ENCODE assay signal across 8 mouse cellular contexts in the genomic region with DNA sequence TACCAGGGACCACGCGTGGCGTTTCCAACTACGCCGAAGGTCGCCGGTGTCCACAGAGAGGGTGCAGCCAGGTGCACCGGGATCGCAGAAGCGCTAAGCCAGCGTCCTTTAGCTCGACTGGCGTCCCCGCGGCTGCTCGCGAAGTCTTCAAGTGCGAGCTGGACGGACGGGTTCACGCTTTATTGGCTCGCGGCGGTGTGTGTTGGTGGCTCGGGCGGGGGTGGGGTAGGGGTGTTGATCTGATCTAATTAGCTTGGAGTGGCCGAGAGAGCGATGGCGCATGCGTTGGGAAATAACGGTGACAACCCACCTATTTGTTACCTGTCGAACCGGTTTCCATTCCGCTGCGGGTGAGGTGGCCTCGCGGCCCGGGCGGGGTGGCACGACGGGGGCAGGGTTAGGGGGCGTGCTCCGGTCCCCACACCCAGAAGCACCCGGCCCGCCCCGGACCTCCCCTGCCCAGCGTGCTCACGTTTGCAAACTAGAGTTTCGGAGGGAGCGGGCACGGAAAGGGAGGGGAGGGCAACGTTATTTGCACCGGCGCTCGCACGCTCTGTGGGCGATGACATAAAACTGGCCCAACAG. TPM values are rescaled to one million over a fixed set of nuclear protein-coding genes. Genes with fewer than 3 reads are reported as not detected.
DNase-seq lines count a peak whose midpoint lies in the region; ATAC-seq and TF ChIP-seq lines count a peak whose summit lies in the region.

Gene Ovol1, minus strand, starts transcription at position 190 of the 585 bp plus-strand sequence.

- H3K4me3 ChIP-seq in heart, embryonic 14.5 days (ENCODE audit: control insufficient read depth in 1 of 2, insufficient read depth in 1 of 2, low read depth in 1 of 2, low read length in 2 of 2), result peak within 1 kb of the TSS; percentile 32 to 49
- peak within 1 kb of the TSS; percentile 43 for H3K4me3 ChIP-seq in embryonic facial prominence, embryonic 13.5 days
- H3K4me3 ChIP-seq in lung, adult 2 months (replicated peaks; ENCODE audit: extremely low read depth, low read depth, low read length), result peak within 1 kb of the TSS; percentile 47
- H3K4me3 ChIP-seq in small intestine, adult 2 months (ENCODE audit: low read depth, low read length), result peak within 1 kb of the TSS; percentile 89

- H3K36me3 ChIP-seq in heart, embryonic 14.5 days (ENCODE audit: control insufficient read depth, insufficient read depth, low read length), result no peaks in the 10 kb centered on the region
- no peaks in the 10 kb centered on the region for H3K36me3 ChIP-seq in embryonic facial prominence, embryonic 13.5 days
- H3K36me3 ChIP-seq in small intestine, adult 2 months (ENCODE audit: control insufficient read depth, insufficient read depth, low read length), result no peaks in the 10 kb centered on the region

- no peak within 1 kb of the TSS for H3K27ac ChIP-seq in heart, embryonic 14.5 days (replicated peaks in 1 of 2; ENCODE audit: control insufficient read depth in 1 of 2, insufficient read depth in 1 of 2, low read depth in 2 of 2, low read length in 2 of 2)
- peak within 1 kb of the TSS; percentile 64 for H3K27ac ChIP-seq in embryonic facial prominence, embryonic 13.5 days
- H3K27ac ChIP-seq in small intestine, adult 2 months (ENCODE audit: insufficient read depth, low read depth, low read length), result peak within 1 kb of the TSS; percentile 97

- TF ChIP-seq POLR2A in lung, adult 2 months (IDR thresholded peaks at IDR 0.05; ENCODE audit: borderline replicate concordance, extremely low read depth, low read depth, low read length), result peak; percentile 76; the same call in 1 of the 2 replicates
- TF ChIP-seq POLR2A in small intestine, adult 2 months (IDR thresholded peaks at IDR 0.05; ENCODE audit: low read depth, low read length), result peak; percentile 77; the same call in 1 of the 2 replicates

- 2% methylated on average over 57 of the region's 57 CpGs for WGBS in heart, embryonic 14.5 days
- 1% methylated on average over 57 of the region's 57 CpGs for WGBS in embryonic facial prominence, embryonic 13.5 days
- WGBS in lung, adult 2 months, result 2% methylated on average over 57 of the region's 57 CpGs
- 1% methylated on average over 57 of the region's 57 CpGs for WGBS in small intestine, adult 2 months

- no peak for TF ChIP-seq CTCF in lung, adult 2 months (IDR thresholded peaks at IDR 0.05; ENCODE audit: insufficient read depth, low read length)
- TF ChIP-seq CTCF in small intestine, adult 2 months (IDR thresholded peaks at IDR 0.05; ENCODE audit: extremely low read depth, insufficient read length, insufficient replicate concordance, low read depth, low read length), result no peak

- H3K9me3 ChIP-seq in heart, embryonic 14.5 days (ENCODE audit: control insufficient read depth, low read length), result no peaks in the 10 kb centered on the region
- H3K9me3 ChIP-seq in embryonic facial prominence, embryonic 13.5 days, result no peaks in the 10 kb centered on the region

- H3K4me2 ChIP-seq in heart, embryonic 14.5 days (ENCODE audit: low read length), result peak within 1 kb of the TSS; percentile 75
- peak within 1 kb of the TSS; percentile 68 for H3K4me2 ChIP-seq in embryonic facial prominence, embryonic 13.5 days

- no peak for ATAC-seq in heart, embryonic 14.5 days (ENCODE audit: insufficient number of reproducible peaks, insufficient read depth, low FRiP score, low read depth)
- ATAC-seq in embryonic facial prominence, embryonic 13.5 days (ENCODE audit: insufficient number of reproducible peaks, insufficient read depth, low FRiP score, low TSS enrichment, low read depth), result peak; percentile 56; the same call in 1 of the 2 replicates
- no peak for ATAC-seq in erythroid progenitor cell, adult 5-6 weeks (replicated peaks; ENCODE audit: low FRiP score, poor library complexity, severe bottlenecking)

- peaks cover 6 to 16% of the 10 kb centered on the region in 2 experiments for H3K4me1 ChIP-seq in heart, embryonic 14.5 days (ENCODE audit: control insufficient read depth in 2 of 2, insufficient read depth in 2 of 2, low read length in 2 of 2)
- peaks cover 15% of the 10 kb centered on the region for H3K4me1 ChIP-seq in embryonic facial prominence, embryonic 13.5 days
- 0 out of 2 replicates have a peak, but pooled peaks cover 4% of the 10 kb centered on the region for H3K4me1 ChIP-seq in lung, adult 2 months (ENCODE audit: control insufficient read depth, insufficient read depth, low read length)
- peaks cover 27% of the 10 kb centered on the region for H3K4me1 ChIP-seq in small intestine, adult 2 months (ENCODE audit: control insufficient read depth, insufficient read depth, insufficient read length, low read length)

- DNase-seq in heart, postnatal 10 days, result no peak
- peak; percentile 84 for DNase-seq in kidney, adult 11 months
- DNase-seq in lung, adult 2 months, result peak; percentile 73
- no peak for DNase-seq in layer of hippocampus, adult 9-11 months

- peak within 1 kb of the TSS; percentile 21 for H3K9ac ChIP-seq in heart, embryonic 14.5 days (ENCODE audit: low read length)
- peak within 1 kb of the TSS; percentile 56 for H3K9ac ChIP-seq in embryonic facial prominence, embryonic 13.5 days

- intact Hi-C loops in heart, postnatal 10 days (cut with DNase I), result no loop called here

- peaks cover 90% of the 10 kb centered on the region for H3K27me3 ChIP-seq in heart, embryonic 14.5 days (ENCODE audit: control insufficient read depth, insufficient read depth, low read length)
- peaks cover 95% of the 10 kb centered on the region for H3K27me3 ChIP-seq in embryonic facial prominence, embryonic 13.5 days
- no peaks in the 10 kb centered on the region for H3K27me3 ChIP-seq in small intestine, adult 2 months (ENCODE audit: control insufficient read depth, insufficient read depth, low read length)

RNA-seq across cellular contexts. Expression of gene Ovol1, which starts in this region (rescaled TPM):
- 0.09 TPM in 1 of 2 replicates, not detected in the other for polyA plus RNA-seq in heart, embryonic 14.5 days (2014; fragmentation: Nextera tagmentation; extraction: Ambion mirVana)
- not detected for total RNA-seq in heart, postnatal 10 days (2021)
- polyA plus RNA-seq in embryonic facial prominence, embryonic 13.5 days (2015; fragmentation: Nextera tagmentation; extraction: Ambion mirVana), result 5.8 and 6.4 TPM in 2 replicates
- 2.3 and 11.2 TPM in 2 replicates for polyA plus RNA-seq in lung, adult 2 months (2012; rRNA removed)
- 28.5 and 55.3 TPM in 2 replicates for polyA plus RNA-seq in small intestine, adult 2 months (2012; rRNA removed)
- not detected in 2 replicates for total RNA-seq in erythroid progenitor cell, adult 5-6 weeks (2015; ENCODE audit: low replicate concordance)
- total RNA-seq in erythroid progenitor cell, adult 5-6 weeks (2017; ENCODE audit: low replicate concordance), result not detected in 2 replicates

Comparison
In these comparisons a context has a peak if more than half of its experiments do, and no peak if none do; other contexts are left out.
1. H3K27ac ChIP-seq: peak in embryonic facial prominence, embryonic 13.5 days (single experiment) and small intestine, adult 2 months (single experiment); none in heart, embryonic 14.5 days (0 of 2).
2. DNase-seq: peak in kidney, adult 11 months (single experiment) and lung, adult 2 months (single experiment); none in heart, postnatal 10 days (0 of 2) and layer of hippocampus, adult 9-11 months (single experiment).
3. Peak in every context shown above with its lines, with median percentiles within 50 percentile points of each other: H3K4me3 ChIP-seq.